Mouse (Mus musculus) embryonic stem cell, embryonic (primary cell): ENCODE measurements at regions not wholly inside any gene's neighbourhood (a gene's known extent, or its start where the extent isn't known, plus 50 kb on each side); places are given as distances from the start of the nearest gene placed in this dataset.

ENCODE experiments used
- CTCF ChIA-PET, 4 experiments: fragments of 300-600 bp in 2 of 4; fragments of 350-600 bp in 2 of 4; sonication (Branson Sonifier 250); formaldehyde crosslinking; loops; one replicate each; lab custom pipeline; 2022; ENCODE audit warnings: inconsistent platforms in 2 of 4; lab: Charles Lee
- POLR2A ChIA-PET, 4 experiments: fragments of 300-600 bp in 2 of 4; fragments of 350-600 bp in 2 of 4; sonication (Branson Sonifier 250); formaldehyde crosslinking; loops; one replicate each; lab custom pipeline; 2022; ENCODE audit warnings: antibody characterized with exemption in 4 of 4, inconsistent platforms in 1 of 4; lab: Charles Lee

- ChIA-PET POLR2A (interaction anchor here in 1 of 4 experiments (0.7 kb wide), 1 partner anchor 870 kb away, joined by 3 read pairs; no protein-coding TSS in a partner anchor), CTCF (no interaction called here)
Observed at GRCm38 (mm10) chr14:87327841-87328240, 88.6 kb upstream of the Tdrd3 start.

- ChIA-PET CTCF (no interaction called here), POLR2A (no interaction called here)
Observed at GRCm38 (mm10) chr14:87337950-87338526, 78.4 kb upstream of the Tdrd3 start.

- ChIA-PET POLR2A (no interaction called here), CTCF (interaction anchor here in 1 of 4 experiments (0.8 kb wide), 1 partner anchor 297 kb away, joined by 3 read pairs; no protein-coding TSS in a partner anchor)
Observed at GRCm38 (mm10) chr14:87344540-87344939, 71.9 kb upstream of the Tdrd3 start.

DNA sequence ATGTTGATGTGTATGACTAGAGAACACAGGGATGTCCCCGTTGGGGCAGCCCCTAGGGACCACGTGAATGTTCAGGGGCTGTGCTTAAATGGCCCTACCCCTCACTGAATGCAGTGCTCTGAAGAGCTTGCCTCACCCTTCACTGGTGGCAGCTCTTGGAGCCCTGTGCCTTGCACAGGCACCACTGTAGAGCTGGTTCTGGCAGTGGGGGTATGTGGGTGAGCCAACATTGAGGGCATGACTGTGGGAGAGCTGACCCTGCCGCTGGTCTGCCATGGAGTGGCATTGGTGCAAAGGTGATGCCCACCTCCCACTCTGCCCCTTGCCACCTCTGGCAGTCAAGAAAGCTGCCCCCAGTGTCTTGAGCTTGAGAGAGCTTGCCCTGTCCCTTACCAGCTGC lies 69.6 kb upstream of the Tdrd3 start:
- ChIA-PET CTCF (interaction anchor here in 1 of 4 experiments (0.6 kb wide), 1 partner anchor 32 kb away, joined by 7 read pairs; no protein-coding TSS in a partner anchor), POLR2A (interaction anchor here in 1 of 4 experiments (0.8 kb wide), 1 partner anchor 19 kb away, joined by 3 read pairs; no protein-coding TSS in a partner anchor)

GRCm38 (mm10) chr14:87348825-87349224 lies 67.6 kb upstream of the Tdrd3 start:
- POLR2A ChIA-PET = interaction anchor here in 2 of 4 experiments (0.6 kb wide), 2 partner anchors 67 to 355 kb away, joined by 3 read pairs; no protein-coding TSS in a partner anchor
- CTCF ChIA-PET = no interaction called here

GRCm38 (mm10) chr14:87365793-87366192 lies 50.6 kb upstream of the Tdrd3 start:
- ChIA-PET CTCF (no interaction called here), POLR2A (interaction anchor here in 1 of 4 experiments (0.8 kb wide), 1 partner anchor 19 kb away, joined by 3 read pairs; no protein-coding TSS in a partner anchor)
